Comparison of ENCODE assay signal across 12 mouse cellular contexts in genomic region chr16:78619386-78619785, GRCm38 (mm10). TPM values are rescaled to one million over a fixed set of nuclear protein-coding genes. Genes with fewer than 3 reads are reported as not detected.
DNase-seq lines count a peak whose midpoint lies in the region; ATAC-seq lines count a peak whose summit lies in the region.
"Had no signal": no experiment of that assay in that cellular context is flagged by ENCODE, and none has a peak within 500 bp of the region (broad histone marks: within the 10 kb centered on the region; RNA-seq: fewer than 3 reads in every experiment).

No protein-coding gene starts in this region.

- no peak overlapping the region for H3K27ac ChIP-seq in heart, embryonic 12.5 days (ENCODE audit: poor library complexity, severe bottlenecking)
- no peak overlapping the region for H3K27ac ChIP-seq in stomach, embryonic 15.5 days
- no peak overlapping the region for H3K27ac ChIP-seq in limb, embryonic 10.5 days
- H3K27ac ChIP-seq: hindbrain, embryonic 14.5 days; neural tube, embryonic 12.5 days had no signal

- no peak overlapping the region for H3K4me3 ChIP-seq in heart, embryonic 12.5 days
- no peak overlapping the region for H3K4me3 ChIP-seq in stomach, embryonic 15.5 days (replicated peaks)
- H3K4me3 ChIP-seq in limb, embryonic 10.5 days = no peak overlapping the region
- H3K4me3 ChIP-seq: neural tube, embryonic 12.5 days had no signal

- intact Hi-C loops in left cerebral cortex, postnatal 4 days (cut with DNase I) = no loop called here

- peak; percentile 55 to 59 for DNase-seq in monocyte, adult 2 months (ENCODE audit: low read depth in 1 of 2, low spot score in 2 of 2)
- DNase-seq in R1 (ENCODE audit: low read depth, low spot score) = peak; percentile 52
- no peak for DNase-seq in left cerebral cortex, postnatal 4 days
- DNase-seq in left cerebral cortex, adult 11 months (ENCODE audit: low spot score) = no peak
- no peak for DNase-seq in limb, embryonic 10.5 days (ENCODE audit: low spot score)
- DNase-seq: lung, embryonic 14.5 days had no signal

- H3K4me1 ChIP-seq in heart, embryonic 12.5 days (replicated peaks) = no peaks in the 10 kb centered on the region
- no peaks in the 10 kb centered on the region for H3K4me1 ChIP-seq in stomach, embryonic 15.5 days
- H3K4me1 ChIP-seq in limb, embryonic 10.5 days = no peaks in the 10 kb centered on the region
- H3K4me1 ChIP-seq: neural tube, embryonic 12.5 days had no signal

- H3K9me3 ChIP-seq in heart, embryonic 12.5 days (replicated peaks) = no peaks in the 10 kb centered on the region
- no peaks in the 10 kb centered on the region for H3K9me3 ChIP-seq in stomach, embryonic 15.5 days
- H3K9me3 ChIP-seq in limb, embryonic 10.5 days (replicated peaks) = no peaks in the 10 kb centered on the region
- H3K9me3 ChIP-seq: neural tube, embryonic 12.5 days had no signal

- no peaks in the 10 kb centered on the region for H3K36me3 ChIP-seq in heart, embryonic 12.5 days
- no peaks in the 10 kb centered on the region for H3K36me3 ChIP-seq in stomach, embryonic 15.5 days
- no peaks in the 10 kb centered on the region for H3K36me3 ChIP-seq in limb, embryonic 10.5 days
- H3K36me3 ChIP-seq: neural tube, embryonic 12.5 days had no signal

- ATAC-seq in monocyte, adult 5-6 weeks (replicated peaks; ENCODE audit: insufficient number of reproducible peaks, low FRiP score, low TSS enrichment, poor library complexity, severe bottlenecking) = no peak; the same call in 1 of the 2 replicates
- peak; percentile 29; the same call in 1 of the 2 replicates for ATAC-seq in heart, embryonic 12.5 days (ENCODE audit: insufficient number of reproducible peaks, low FRiP score)
- 0 out of 2 replicates have a peak, but pooled peaks have one; percentile 31 for ATAC-seq in stomach, embryonic 15.5 days (ENCODE audit: insufficient read depth, low FRiP score, low read depth)
- ATAC-seq: forebrain, embryonic 16.5 days had no signal

- H3K9ac ChIP-seq in heart, embryonic 12.5 days = no peak overlapping the region
- no peak overlapping the region for H3K9ac ChIP-seq in stomach, embryonic 15.5 days
- H3K9ac ChIP-seq: hindbrain, embryonic 14.5 days; lung, embryonic 14.5 days; neural tube, embryonic 12.5 days had no signal

- 38% methylated on average over 5 of the region's 5 CpGs for whole genome bisulfite sequencing in heart, embryonic 12.5 days
- WGBS in stomach, embryonic 15.5 days = 65% methylated on average over 5 of the region's 5 CpGs
- WGBS in limb, embryonic 10.5 days = 85% methylated on average over 5 of the region's 5 CpGs

- no peaks in the 10 kb centered on the region for H3K27me3 ChIP-seq in heart, embryonic 12.5 days (replicated peaks)
- H3K27me3 ChIP-seq in stomach, embryonic 15.5 days (replicated peaks) = no peaks in the 10 kb centered on the region
- no peaks in the 10 kb centered on the region for H3K27me3 ChIP-seq in limb, embryonic 10.5 days (ENCODE audit: low read depth, poor library complexity, severe bottlenecking)
- H3K27me3 ChIP-seq: neural tube, embryonic 12.5 days had no signal

- H3K4me2 ChIP-seq in heart, embryonic 12.5 days = no peak overlapping the region
- H3K4me2 ChIP-seq in stomach, embryonic 15.5 days = no peak overlapping the region
- H3K4me2 ChIP-seq: hindbrain, embryonic 14.5 days; lung, embryonic 14.5 days; neural tube, embryonic 12.5 days had no signal

RNA-seq across cellular contexts. Expression of gene D16Ertd472e, which starts 42.9 kb away (rescaled TPM):
- 44.1 to 55.3 TPM (median 51.0 TPM) in 3 replicates for total RNA-seq in monocyte, adult 5-6 weeks (2017)
- 8.9 and 10.5 TPM in 2 replicates for polyA plus RNA-seq in heart, embryonic 12.5 days (2016; fragmentation: Nextera tagmentation; extraction: Ambion mirVana)
- 11.9 and 12.4 TPM in 2 replicates for polyA plus RNA-seq in stomach, embryonic 15.5 days (2015; fragmentation: Nextera tagmentation; extraction: Ambion mirVana)
- total RNA-seq in left cerebral cortex, postnatal 4 days (2021) = 1 to 10 TPM; 6.8 to 7.0 TPM
- polyA plus RNA-seq in limb, embryonic 10.5 days (2016; fragmentation: Nextera tagmentation; extraction: Ambion mirVana) = 23.7 and 24.5 TPM in 2 replicates

Comparison
In these comparisons a context has a peak if more than half of its experiments do, and no peak if none do; other contexts are left out.
1. DNase-seq: peak in monocyte, adult 2 months (2 of 2) and R1 (single experiment); none in left cerebral cortex, postnatal 4 days (single experiment), left cerebral cortex, adult 11 months (single experiment) and limb, embryonic 10.5 days (single experiment).